Mouse (Mus musculus) thymus, adult 2 months (tissue): ENCODE data around the gene Rasa3.

Experiments used
- CTCF ChIP-seq: fragments of 200-500 bp; IDR thresholded peaks from 2 replicates; pipeline ENCODE4 v1.5.1; 2012; ENCODE audit warnings: mild to moderate bottlenecking, control low read depth, low read length, moderate library complexity, borderline replicate concordance; ENCODE audit not compliant: control insufficient read depth, poor library complexity, insufficient read depth; ENCODE audit errors: extremely low read depth
- POLR2A ChIP-seq: fragments of 200-500 bp; IDR thresholded peaks from 2 replicates; pipeline ENCODE4 v1.6.1; 2012; ENCODE audit warnings: mild to moderate bottlenecking, low read length, control low read depth, moderate library complexity; ENCODE audit not compliant: control insufficient read depth, poor library complexity, insufficient read depth; ENCODE audit errors: extremely low read depth

- TF ChIP-seq CTCF (no peak), POLR2A (no peak)
Measured at GRCm38 (mm10) chr8:13633107-13633506, 44.3 kb downstream of the Rasa3 start.
